Mouse (Mus musculus) cerebellum, adult 2 months (tissue): ENCODE results near the gene Vav2.

Experiments used
- CTCF ChIP-seq: fragments of 200-500 bp; IDR thresholded peaks from 2 replicates; pipeline ENCODE4 v1.5.1; 2011; ENCODE audit warnings: low read depth, mild to moderate bottlenecking, control low read depth, low read length, moderate library complexity, borderline replicate concordance; ENCODE audit not compliant: insufficient read depth
- POLR2A ChIP-seq: fragments of 200-500 bp; IDR thresholded peaks from 2 replicates; pipeline ENCODE4 v1.6.1; 2011; ENCODE audit warnings: low read length, control low read depth, borderline replicate concordance; ENCODE audit not compliant: insufficient read depth

DNA sequence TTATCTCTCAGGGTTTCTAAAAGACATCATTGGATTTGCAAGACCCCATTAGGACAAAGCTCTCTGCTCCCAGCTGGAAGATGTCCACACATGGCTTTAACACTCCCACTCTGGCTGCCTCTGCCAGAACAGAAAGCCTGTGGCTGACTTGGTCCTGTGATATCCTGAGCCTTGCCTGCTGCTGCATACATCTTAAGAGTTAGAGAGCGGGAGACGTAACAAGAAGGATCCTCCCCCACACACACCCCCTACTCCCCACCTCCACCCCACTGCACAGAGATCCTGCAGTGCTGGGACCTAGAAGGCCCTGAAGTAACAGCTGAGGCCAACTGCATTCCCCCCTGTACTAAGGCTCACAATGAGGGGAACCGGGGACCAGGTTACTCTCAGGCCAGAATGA lies 114.3 kb downstream of the Vav2 start:
- no peak for TF ChIP-seq CTCF
- no peak for TF ChIP-seq POLR2A
